Mouse (Mus musculus) bone marrow macrophage, adult 2 months (primary cell): Measurements from ENCODE around the gene Car11. TPM values are rescaled to one million over a fixed set of nuclear protein-coding genes. Genes with fewer than 3 reads are reported as not detected.

Source experiments
- H3K27ac ChIP-seq: 2 replicates; pipeline ENCODE4 v1.5.1; 2012; ENCODE audit warnings: low read depth, low read length; ENCODE audit not compliant: insufficient read depth
- H3K4me1 ChIP-seq: 2 replicates; pipeline ENCODE4 v1.6.1; 2012; ENCODE audit warnings: low read length; ENCODE audit not compliant: control insufficient read depth, insufficient read depth
- H3K4me3 ChIP-seq: 2 replicates; pipeline ENCODE4 v1.5.1; 2012; ENCODE audit warnings: mild to moderate bottlenecking, low read length, moderate library complexity; ENCODE audit not compliant: insufficient read depth
- CTCF ChIP-seq: IDR thresholded peaks from 2 replicates; pipeline ENCODE4 v1.5.1; 2012; ENCODE audit warnings: low read depth, mild to moderate bottlenecking, low read length, moderate library complexity
- POLR2A ChIP-seq: IDR thresholded peaks from 2 replicates; pipeline ENCODE4 v1.6.1; 2012; ENCODE audit warnings: mild to moderate bottlenecking, low read depth, low read length, borderline replicate concordance
- polyA plus RNA-seq: library from polyadenylated mRNA; stranded (reverse); fragments of >200 nt; gene quantifications from 2 replicates; pipeline ENCODE4 v1.2.4, GENCODE M21; 2012; ENCODE audit not compliant: missing spikeins, insufficient read depth, insufficient read length

Gene Car11
- polyA plus RNA-seq, 1 experiment, result 1.3 TPM

DNA sequence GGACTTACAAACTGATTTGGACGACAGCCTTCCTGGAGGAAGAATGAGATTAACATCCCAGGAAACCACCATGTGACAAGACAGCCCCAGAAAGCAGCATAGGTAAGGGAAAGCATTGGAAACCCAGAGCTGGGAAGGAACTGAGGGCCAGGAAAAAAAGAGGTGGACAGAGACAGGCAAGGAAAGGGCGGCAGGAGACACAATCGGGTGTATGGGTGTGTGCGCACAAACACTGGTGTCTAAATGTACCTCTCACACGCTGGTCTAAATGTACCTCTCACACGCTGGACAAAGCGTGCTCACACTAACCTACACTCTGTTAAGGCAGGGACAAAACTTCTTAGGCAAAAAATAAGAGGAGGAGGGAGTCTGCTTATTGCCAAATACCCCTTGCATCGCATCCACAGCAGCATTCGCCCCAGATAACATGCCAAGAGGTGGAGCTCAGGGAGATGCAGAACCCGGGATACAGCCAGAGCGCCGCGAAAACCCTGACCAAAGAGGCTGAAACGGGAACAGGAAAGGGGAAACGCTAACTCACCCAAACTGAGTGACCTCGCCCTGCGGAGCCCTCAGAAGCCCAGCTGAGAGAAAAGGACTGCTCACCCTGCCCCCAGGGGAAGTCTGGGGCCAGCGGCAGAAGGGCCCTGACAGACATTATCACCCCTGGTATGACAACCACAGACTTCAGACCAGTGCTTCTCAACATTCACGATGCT, 16.3 kb downstream of the Car11 start:
- Histone ChIP-seq H3K4me3 (peak overlapping the region; percentile 99), H3K27ac (peak overlapping the region; percentile 97), H3K4me1 (peaks cover 7% of the 10 kb centered on the region)
- TF ChIP-seq POLR2A (no peak), CTCF (no peak)

DNA sequence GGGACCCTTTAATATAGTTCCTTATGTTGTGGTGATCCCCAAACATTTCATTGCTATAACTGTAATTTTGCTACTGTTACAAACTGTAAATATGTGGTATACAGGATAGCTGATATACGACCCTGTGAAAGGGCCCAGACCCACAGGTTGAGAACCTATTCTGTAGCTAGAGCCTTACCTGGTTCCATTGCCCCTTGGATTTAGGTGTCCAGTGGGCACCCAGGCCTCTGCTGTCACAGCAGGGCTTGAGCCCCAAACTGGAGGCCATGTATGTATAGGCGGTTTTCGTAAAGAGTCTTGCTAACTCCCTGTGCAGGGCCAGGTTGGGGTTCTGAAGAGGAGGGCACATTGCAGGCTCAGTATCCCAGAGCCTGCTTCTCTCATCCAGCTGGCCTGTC, 16.8 kb downstream of the Car11 start:
- TF ChIP-seq CTCF (no peak), POLR2A (no peak)
- Histone ChIP-seq H3K27ac (peak overlapping the region; percentile 97), H3K4me3 (peak overlapping the region; percentile 99), H3K4me1 (peaks cover 7% of the 10 kb centered on the region)

DNA sequence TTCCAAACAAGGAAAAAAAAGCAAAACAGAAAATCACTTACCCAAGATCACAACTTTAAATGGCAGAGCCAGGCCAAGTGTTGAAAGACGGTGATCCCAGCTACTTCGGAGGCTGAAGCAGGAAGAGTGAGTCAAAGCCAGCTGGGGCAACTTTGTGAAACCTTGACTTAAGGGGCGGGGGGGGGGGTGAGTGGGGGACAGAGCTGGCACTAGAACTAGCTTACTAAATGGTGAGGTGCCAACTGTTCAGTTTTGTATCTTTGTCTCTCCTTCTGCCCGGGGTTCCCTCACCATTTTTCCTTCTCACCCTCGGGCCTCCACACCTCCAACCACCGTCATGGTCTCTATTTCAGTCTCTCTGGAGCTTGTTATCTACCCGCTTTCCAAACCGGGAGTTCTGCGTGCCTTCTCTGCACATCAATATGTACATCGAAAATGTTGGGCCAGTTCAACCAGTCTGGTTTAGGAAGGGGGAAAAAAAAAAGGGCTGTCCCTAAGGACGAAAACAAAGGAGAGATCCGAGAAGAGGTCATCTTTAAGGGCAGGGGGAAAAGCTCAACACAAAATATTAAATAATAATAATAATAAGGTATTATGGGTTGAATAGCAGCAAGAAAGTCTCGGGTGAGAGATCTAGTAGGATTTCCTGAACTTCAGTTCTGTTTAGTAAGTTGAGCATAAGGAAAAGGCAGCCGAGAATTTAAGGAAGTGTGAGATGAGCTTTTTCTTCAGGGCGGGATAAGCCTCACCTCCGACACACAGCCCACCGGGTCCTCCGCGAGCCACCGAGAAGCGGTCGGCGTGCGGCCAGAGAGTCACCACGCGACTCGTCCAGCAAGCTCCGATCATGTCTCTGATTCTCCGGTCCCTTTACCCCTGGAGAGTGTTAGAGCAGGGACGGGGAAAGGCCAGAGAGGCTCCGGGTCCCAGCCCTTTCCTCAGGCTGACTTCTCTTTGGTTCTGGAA, 17.6 kb downstream of the Car11 start:
- Histone ChIP-seq H3K4me1 (peaks cover 7% of the 10 kb centered on the region), H3K27ac (peak overlapping the region; percentile 97), H3K4me3 (peak overlapping the region; percentile 99)
- TF ChIP-seq POLR2A, result no peak
- no peak for TF ChIP-seq CTCF

- Histone ChIP-seq H3K27ac (peak within 1 kb of the TSS; percentile 97), H3K4me1 (peaks cover 7% of the 10 kb centered on the region), H3K4me3 (peak within 1 kb of the TSS; percentile 99)
- TF ChIP-seq CTCF, result no peak
- TF ChIP-seq POLR2A, result no peak; the same call in 1 of the 2 replicates
Measured at GRCm38 (mm10) chr7:45717918-45718297, 18.3 kb downstream of the Car11 start, which contains the start of gene Sphk2. Gene Sphk2, minus strand, starts transcription at chr7:45718002.

DNA sequence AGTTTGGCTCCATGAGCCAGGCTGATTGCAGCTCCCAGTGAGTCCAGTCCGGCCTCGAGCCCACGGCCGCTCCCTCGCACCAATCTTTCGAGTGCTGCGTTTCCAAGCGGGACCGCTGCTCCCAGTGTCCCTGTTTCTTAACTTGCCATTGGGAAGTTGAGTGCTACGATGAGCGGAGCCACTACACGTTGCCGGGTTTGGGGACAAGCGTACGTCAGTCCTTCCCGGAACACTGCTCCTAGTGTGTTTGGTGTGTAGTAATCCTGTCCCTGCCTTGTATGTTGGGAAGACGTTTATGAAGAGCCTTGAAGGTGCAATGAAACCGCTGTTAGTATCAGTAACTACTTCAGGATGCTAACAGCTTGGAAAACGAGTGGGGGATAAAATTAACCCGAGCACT, 18.7 kb downstream of the Car11 start:
- Histone ChIP-seq H3K4me1 (peaks cover 7% of the 10 kb centered on the region), H3K4me3 (peak overlapping the region; percentile 99), H3K27ac (peak overlapping the region; percentile 83)
- TF ChIP-seq POLR2A, result no peak
- TF ChIP-seq CTCF, result no peak

DNA sequence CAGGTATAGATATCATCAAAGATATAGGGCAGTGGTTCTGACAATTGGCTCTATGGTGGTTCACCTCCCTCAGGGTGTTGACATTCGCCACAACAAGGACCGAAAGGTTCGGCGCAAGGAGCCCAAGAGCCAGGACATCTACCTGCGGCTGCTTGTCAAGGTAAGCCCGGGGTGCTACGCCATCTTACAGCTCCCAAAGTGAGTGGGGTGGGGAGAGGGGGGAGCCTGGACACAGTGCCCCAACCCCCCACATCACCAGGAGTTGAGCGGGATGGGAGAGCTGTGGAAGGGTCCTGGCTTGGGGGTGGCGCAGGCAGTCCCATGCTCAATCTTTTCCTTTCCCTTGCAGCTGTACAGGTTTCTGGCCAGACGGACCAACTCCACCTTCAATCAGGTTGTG, 19.5 kb downstream of the Car11 start:
- Histone ChIP-seq H3K27ac (no peak overlapping the region), H3K4me3 (peak overlapping the region; percentile 99), H3K4me1 (peaks cover 3% of the 10 kb centered on the region)
- TF ChIP-seq POLR2A, result no peak
- TF ChIP-seq CTCF, result no peak

- Histone ChIP-seq H3K27ac (no peak overlapping the region), H3K4me3 (peak overlapping the region; percentile 99; the same call in 1 of the 2 replicates), H3K4me1 (peaks cover 3% of the 10 kb centered on the region; the same call in 1 of the 2 replicates)
- TF ChIP-seq POLR2A, result no peak
- no peak for TF ChIP-seq CTCF
Measured at GRCm38 (mm10) chr7:45719738-45720412, 20.2 kb downstream of the Car11 start.

DNA sequence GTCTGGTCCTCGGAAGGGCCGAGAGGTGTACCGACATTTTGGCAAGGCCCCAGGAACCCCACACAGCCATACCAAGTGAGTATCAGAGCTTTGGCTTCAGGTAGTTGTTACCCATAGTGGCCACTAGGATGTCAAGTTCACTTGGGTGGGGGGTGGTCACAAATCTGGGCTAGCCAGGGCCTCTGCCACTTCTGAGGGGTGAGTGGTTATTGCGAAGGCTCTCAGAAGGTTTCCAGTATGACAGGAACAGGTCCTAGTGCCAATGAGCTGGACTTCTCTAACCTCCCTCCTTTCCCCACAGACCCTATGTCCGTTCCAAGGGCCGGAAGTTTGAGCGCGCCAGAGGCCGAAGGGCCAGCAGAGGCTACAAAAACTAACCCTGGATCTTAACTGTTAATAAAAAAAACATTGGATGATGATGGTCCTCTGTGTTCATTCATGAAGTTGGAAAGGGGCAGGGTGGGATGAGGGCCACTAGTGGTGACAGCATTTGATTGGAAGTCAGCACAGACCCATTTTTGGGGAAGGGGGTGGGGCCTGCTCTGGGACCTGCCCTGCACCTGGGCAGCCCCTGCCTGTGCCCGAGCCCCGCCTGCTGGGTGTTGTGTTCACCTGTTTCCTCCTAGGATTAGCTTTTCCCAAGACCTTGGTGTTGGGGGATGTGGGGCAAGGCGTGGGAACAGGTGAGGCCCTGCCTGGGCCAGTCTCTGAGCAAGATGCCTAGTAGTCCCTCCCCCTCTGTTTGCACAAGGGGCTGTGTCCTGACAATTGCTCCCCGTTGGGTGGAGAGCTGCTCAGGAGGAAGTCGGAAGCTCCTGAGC, 21.0 kb downstream of the Car11 start, which contains the start of gene Fam83e:
Gene Fam83e (plus strand): TSS at position 800 of the 821 bp plus-strand sequence.
- H3K4me3 ChIP-seq, result no peak within 1 kb of the TSS
- peaks cover 3% of the 10 kb centered on the region; the same call in 1 of the 2 replicates for H3K4me1 ChIP-seq

More for the DNA sequence above, 21.0 kb downstream of the Car11 start, which contains the start of gene Fam83e:
- TF ChIP-seq CTCF (no peak), POLR2A (no peak)
- H3K27ac ChIP-seq, result no peak within 1 kb of the TSS
